8 mouse cellular contexts compared by ENCODE assay signal in genomic region chr6:135198726-135199125, GRCm38 (mm10). TPM values are rescaled to one million over a fixed set of nuclear protein-coding genes. Genes with fewer than 3 reads are reported as not detected.
A peak's percentile ranks its signal among the peaks of the same experiment; 100 is the strongest.
DNase-seq lines count a peak whose midpoint lies in the region; ATAC-seq and TF ChIP-seq lines count a peak whose summit lies in the region.

No protein-coding gene starts in this region.

- DNase-seq in heart, postnatal 0 days (ENCODE audit: low spot score) = no peak
- DNase-seq in heart, adult 8-10 months (ENCODE audit: low spot score) = no peak
- peak; percentile 26 for DNase-seq in c-Kit-negative CD71-positive TER-119-positive erythroid progenitor cells, embryonic 14.5 days (ENCODE audit: low read depth, low spot score)
- DNase-seq in hindbrain, postnatal 0 days (ENCODE audit: low spot score) = no peak
- no peak for DNase-seq in layer of hippocampus, adult 11-12 months (ENCODE audit: low spot score)
- DNase-seq in layer of hippocampus, adult 9-11 months = no peak
- DNase-seq in adrenal gland, postnatal 10 days = no peak

- 0 out of 2 replicates have a peak overlapping the region, but pooled peaks have one; percentile 50 for H3K9ac ChIP-seq in heart, postnatal 0 days (replicated peaks; ENCODE audit: low read depth, low read length)
- peak overlapping the region; percentile 92 for H3K9ac ChIP-seq in hindbrain, postnatal 0 days (replicated peaks; ENCODE audit: low read length)
- H3K9ac ChIP-seq in midbrain, embryonic 15.5 days = peak overlapping the region; percentile 86

- H3K4me2 ChIP-seq in heart, postnatal 0 days (ENCODE audit: low read depth, low read length) = peak overlapping the region; percentile 71
- peak overlapping the region; percentile 89 for H3K4me2 ChIP-seq in hindbrain, postnatal 0 days (ENCODE audit: low read depth, low read length)
- H3K4me2 ChIP-seq in midbrain, embryonic 15.5 days = peak overlapping the region; percentile 96

- no peaks in the 10 kb centered on the region; the same call in 1 of the 2 replicates for H3K4me1 ChIP-seq in heart, postnatal 0 days (ENCODE audit: control insufficient read depth, insufficient read depth)
- H3K4me1 ChIP-seq in hindbrain, postnatal 0 days (ENCODE audit: insufficient read depth, low read length) = peaks cover 6% of the 10 kb centered on the region; the same call in 1 of the 2 replicates
- peaks cover 22% of the 10 kb centered on the region for H3K4me1 ChIP-seq in midbrain, embryonic 15.5 days

- WGBS in heart, postnatal 0 days = 62% methylated on average over 6 of the region's 6 CpGs
- 32% methylated on average over 6 of the region's 6 CpGs for WGBS in hindbrain, postnatal 0 days
- 40% methylated on average over 6 of the region's 6 CpGs for WGBS in midbrain, embryonic 15.5 days

- H3K36me3 ChIP-seq in heart, postnatal 0 days (replicated peaks; ENCODE audit: control insufficient read depth, insufficient read depth, low read length) = no peaks in the 10 kb centered on the region
- no peaks in the 10 kb centered on the region for H3K36me3 ChIP-seq in hindbrain, postnatal 0 days (ENCODE audit: insufficient read depth, low read length)
- no peaks in the 10 kb centered on the region for H3K36me3 ChIP-seq in midbrain, embryonic 15.5 days (replicated peaks)

- no peaks in the 10 kb centered on the region for H3K9me3 ChIP-seq in heart, postnatal 0 days (replicated peaks; ENCODE audit: control insufficient read depth, low read length)
- no peaks in the 10 kb centered on the region for H3K9me3 ChIP-seq in hindbrain, postnatal 0 days (ENCODE audit: low read length)
- H3K9me3 ChIP-seq in midbrain, embryonic 15.5 days = no peaks in the 10 kb centered on the region

- TF ChIP-seq EP300 in heart, postnatal 0 days (IDR thresholded peaks at IDR 0.05; ENCODE audit: low read depth) = no peak

- H3K4me3 ChIP-seq in heart, postnatal 0 days (ENCODE audit: low read depth, low read length) = peak overlapping the region; percentile 71; the same call in 1 of the 2 replicates
- H3K4me3 ChIP-seq in hindbrain, postnatal 0 days (ENCODE audit: low read length) = peak overlapping the region; percentile 94
- H3K4me3 ChIP-seq in midbrain, embryonic 15.5 days = peak overlapping the region; percentile 89

- no peak for TF ChIP-seq CTCF in heart, postnatal 0 days (IDR thresholded peaks at IDR 0.05; ENCODE audit: low read depth)
- no peak for TF ChIP-seq CTCF in hindbrain, postnatal 0 days (IDR thresholded peaks at IDR 0.05; ENCODE audit: low read depth)

- H3K27me3 ChIP-seq in heart, postnatal 0 days (ENCODE audit: control insufficient read depth, insufficient read depth, low read length) = no peaks in the 10 kb centered on the region
- H3K27me3 ChIP-seq in hindbrain, postnatal 0 days (ENCODE audit: insufficient read depth, low read length) = no peaks in the 10 kb centered on the region
- H3K27me3 ChIP-seq in midbrain, embryonic 15.5 days (replicated peaks) = no peaks in the 10 kb centered on the region

- H3K27ac ChIP-seq in heart, postnatal 0 days (ENCODE audit: low read depth) = no peak overlapping the region
- H3K27ac ChIP-seq in hindbrain, postnatal 0 days = peak overlapping the region; percentile 88
- H3K27ac ChIP-seq in midbrain, embryonic 15.5 days = peak overlapping the region; percentile 86

- ATAC-seq in heart, postnatal 0 days (ENCODE audit: insufficient read depth, low read depth) = no peak
- ATAC-seq in hindbrain, postnatal 0 days = no peak
- no peak for ATAC-seq in midbrain, embryonic 15.5 days (replicated peaks)

RNA-seq across cellular contexts. Expression of gene Hebp1, which starts 0.9 kb away (rescaled TPM):
- total RNA-seq in heart, postnatal 0 days (2014; rRNA removed; ENCODE audit: low replicate concordance) = 8.8 and 35.5 TPM in 2 replicates
- polyA plus RNA-seq in heart, postnatal 0 days (2015; fragmentation: Nextera tagmentation; extraction: Ambion mirVana) = 10.9 and 11.0 TPM in 2 replicates
- total RNA-seq in heart, adult 8-10 months (2022) = 10 to 100 TPM; 56.9 to 61.7 (median 58.6) TPM
- total RNA-seq in hindbrain, postnatal 0 days (2014; rRNA removed) = 5.7 and 8.3 TPM in 2 replicates
- polyA plus RNA-seq in hindbrain, postnatal 0 days (2015; fragmentation: Nextera tagmentation; extraction: Ambion mirVana) = 10.3 and 13.2 TPM in 2 replicates
- polyA plus RNA-seq in midbrain, embryonic 15.5 days (2015; fragmentation: Nextera tagmentation; extraction: Ambion mirVana) = 4.7 and 6.1 TPM in 2 replicates
- total RNA-seq in adrenal gland, postnatal 10 days (2021) = 10 to 100 TPM; 47.4 to 58.4 TPM

RNA-seq across cellular contexts. Expression of gene Fam234b, which starts 0.9 kb away (rescaled TPM):
- 3.7 and 4.3 TPM in 2 replicates for total RNA-seq in heart, postnatal 0 days (2014; rRNA removed; ENCODE audit: low replicate concordance)
- 4.5 and 4.8 TPM in 2 replicates for polyA plus RNA-seq in heart, postnatal 0 days (2015; fragmentation: Nextera tagmentation; extraction: Ambion mirVana)
- 10 to 100 TPM in 2 of 4 experiments, 1 to 10 TPM in 2; 7.1 to 11.9 (median 10.3) TPM for total RNA-seq in heart, adult 8-10 months (2022)
- total RNA-seq in hindbrain, postnatal 0 days (2014; rRNA removed) = 75.7 and 79.0 TPM in 2 replicates
- 86.6 and 92.0 TPM in 2 replicates for polyA plus RNA-seq in hindbrain, postnatal 0 days (2015; fragmentation: Nextera tagmentation; extraction: Ambion mirVana)
- polyA plus RNA-seq in midbrain, embryonic 15.5 days (2015; fragmentation: Nextera tagmentation; extraction: Ambion mirVana) = 110 and 117 TPM in 2 replicates
- 10 to 100 TPM; 25.9 to 29.4 TPM for total RNA-seq in adrenal gland, postnatal 10 days (2021)

RNA-seq across cellular contexts. Expression of gene Gsg1, which starts 55.4 kb away (rescaled TPM):
- 0.19 TPM in 1 of 2 replicates, not detected in the other for total RNA-seq in heart, postnatal 0 days (2014; rRNA removed; ENCODE audit: low replicate concordance)
- polyA plus RNA-seq in heart, postnatal 0 days (2015; fragmentation: Nextera tagmentation; extraction: Ambion mirVana) = 1.1 and 1.3 TPM in 2 replicates
- total RNA-seq in heart, adult 8-10 months (2022) = under 1 TPM; 0.31 to 0.47 (median 0.42) TPM
- total RNA-seq in hindbrain, postnatal 0 days (2014; rRNA removed) = 1.1 TPM in 1 of 2 replicates, not detected in the other
- polyA plus RNA-seq in hindbrain, postnatal 0 days (2015; fragmentation: Nextera tagmentation; extraction: Ambion mirVana) = 0.18 and 0.31 TPM in 2 replicates
- 0.19 TPM in 1 of 2 replicates, not detected in the other for polyA plus RNA-seq in midbrain, embryonic 15.5 days (2015; fragmentation: Nextera tagmentation; extraction: Ambion mirVana)
- total RNA-seq in adrenal gland, postnatal 10 days (2021) = not detected
